11 mouse cellular contexts compared by ENCODE assay signal in the genomic region with DNA sequence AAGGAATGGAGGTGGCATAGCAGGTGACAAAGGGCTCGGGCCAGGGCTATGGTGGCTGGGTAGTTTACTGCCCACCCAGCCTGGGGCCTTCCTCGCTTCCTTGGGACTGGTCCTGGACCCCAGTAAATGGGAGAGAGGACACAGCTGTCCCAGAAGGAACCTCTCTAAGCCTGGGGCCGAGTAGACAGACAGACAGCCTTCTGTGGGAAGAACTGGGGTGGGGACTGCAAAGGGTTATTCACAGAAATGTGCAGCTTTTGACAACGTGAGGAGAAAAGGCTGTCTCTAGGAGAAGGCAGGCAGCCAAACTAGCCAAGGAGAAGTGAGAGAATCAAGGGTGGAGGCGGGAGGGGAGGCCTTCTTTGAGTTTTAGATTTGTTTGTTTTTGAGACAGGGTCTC. TPM values are rescaled to one million over a fixed set of nuclear protein-coding genes. Genes with fewer than 3 reads are reported as not detected.
DNase-seq lines count a peak whose midpoint lies in the region; ATAC-seq and TF ChIP-seq lines count a peak whose summit lies in the region.
"Had no signal": no experiment of that assay in that cellular context is flagged by ENCODE, and none has a peak within 500 bp of the region (broad histone marks: within the 10 kb centered on the region; RNA-seq: fewer than 3 reads in every experiment).

No protein-coding gene starts in this region.

- no peaks in the 10 kb centered on the region for H3K79me2 ChIP-seq in heart, adult 2 months (replicated peaks; ENCODE audit: control insufficient read depth, insufficient read depth, low read length)

- 71% methylated on average over 5 of the region's 5 CpGs for WGBS in heart, adult 2 months
- WGBS in midbrain, embryonic 10.5 days: 62% methylated on average over 5 of the region's 5 CpGs
- 67% methylated on average over 5 of the region's 5 CpGs for WGBS in midbrain, postnatal 0 days
- WGBS in limb, embryonic 11.5 days: 49% methylated on average over 5 of the region's 5 CpGs
- WGBS in small intestine, adult 2 months: 67% methylated on average over 5 of the region's 5 CpGs

- no peak for TF ChIP-seq POLR2A in heart, adult 2 months (IDR thresholded peaks at IDR 0.05; ENCODE audit: insufficient read depth, low read depth, low read length)
- no peak for TF ChIP-seq POLR2A in small intestine, adult 2 months (IDR thresholded peaks at IDR 0.05; ENCODE audit: low read depth, low read length)

- H3K4me1 ChIP-seq in heart, adult 2 months (ENCODE audit: control insufficient read depth, insufficient read depth, low read length): peaks cover 14% of the 10 kb centered on the region
- peaks cover 48% of the 10 kb centered on the region for H3K4me1 ChIP-seq in midbrain, embryonic 10.5 days
- H3K4me1 ChIP-seq in midbrain, postnatal 0 days (ENCODE audit: insufficient read depth, low read length): no peaks in the 10 kb centered on the region
- peaks cover 53% of the 10 kb centered on the region for H3K4me1 ChIP-seq in limb, embryonic 11.5 days (ENCODE audit: control insufficient read depth, insufficient read depth, low read length)
- peaks cover 3% of the 10 kb centered on the region; the same call in 1 of the 2 replicates for H3K4me1 ChIP-seq in small intestine, adult 2 months (ENCODE audit: control insufficient read depth, insufficient read depth, insufficient read length, low read length)

- no peak for ATAC-seq in midbrain, postnatal 0 days (ENCODE audit: low FRiP score)
- no peak for ATAC-seq in limb, embryonic 11.5 days (ENCODE audit: insufficient number of reproducible peaks, low FRiP score, low TSS enrichment, low read depth)

- no peak for TF ChIP-seq CTCF in heart, adult 2 months (IDR thresholded peaks at IDR 0.05)
- TF ChIP-seq CTCF in midbrain, postnatal 0 days (IDR thresholded peaks at IDR 0.05): no peak
- no peak for TF ChIP-seq CTCF in small intestine, adult 2 months (IDR thresholded peaks at IDR 0.05; ENCODE audit: extremely low read depth, insufficient read length, insufficient replicate concordance, low read depth, low read length)

- H3K4me2 ChIP-seq in midbrain, postnatal 0 days (ENCODE audit: low read depth, low read length, poor library complexity, severe bottlenecking): no peak overlapping the region
- H3K4me2 ChIP-seq in limb, embryonic 11.5 days (ENCODE audit: low read depth, severe bottlenecking): no peak overlapping the region

- no peak for TF ChIP-seq EP300 in heart, adult 2 months (IDR thresholded peaks at IDR 0.05; ENCODE audit: insufficient read depth, low read depth, low read length)

- no peaks in the 10 kb centered on the region for H3K9me3 ChIP-seq in midbrain, embryonic 10.5 days (replicated peaks)
- no peaks in the 10 kb centered on the region for H3K9me3 ChIP-seq in midbrain, postnatal 0 days (ENCODE audit: low read length)
- H3K9me3 ChIP-seq in limb, embryonic 11.5 days (ENCODE audit: control insufficient read depth, low read length): no peaks in the 10 kb centered on the region

- no peaks in the 10 kb centered on the region for H3K36me3 ChIP-seq in heart, adult 2 months (ENCODE audit: control insufficient read depth, insufficient read depth, low read length)
- H3K36me3 ChIP-seq in midbrain, embryonic 10.5 days: no peaks in the 10 kb centered on the region
- no peaks in the 10 kb centered on the region for H3K36me3 ChIP-seq in midbrain, postnatal 0 days (ENCODE audit: insufficient read depth, low read length)
- H3K36me3 ChIP-seq in limb, embryonic 11.5 days (ENCODE audit: control insufficient read depth, insufficient read depth, low read length): peaks cover 7% of the 10 kb centered on the region
- H3K36me3 ChIP-seq in small intestine, adult 2 months (ENCODE audit: control insufficient read depth, insufficient read depth, low read length): peaks cover 1% of the 10 kb centered on the region; the same call in 1 of the 2 replicates

- H3K27me3 ChIP-seq in heart, adult 2 months (ENCODE audit: control insufficient read depth, insufficient read depth, low read length): no peaks in the 10 kb centered on the region
- H3K27me3 ChIP-seq in midbrain, embryonic 10.5 days (ENCODE audit: low read depth, poor library complexity, severe bottlenecking): peaks cover 38% of the 10 kb centered on the region
- H3K27me3 ChIP-seq in midbrain, postnatal 0 days (ENCODE audit: insufficient read depth, low read length): peaks cover 13% of the 10 kb centered on the region
- H3K27me3 ChIP-seq in limb, embryonic 11.5 days (ENCODE audit: control insufficient read depth, insufficient read depth, low read length): no peaks in the 10 kb centered on the region
- no peaks in the 10 kb centered on the region for H3K27me3 ChIP-seq in small intestine, adult 2 months (ENCODE audit: control insufficient read depth, insufficient read depth, low read length)

- intact Hi-C loops in heart, adult 2 months (cut with DNase I): no loop called here

- H3K27ac ChIP-seq in heart, adult 2 months: peak overlapping the region; percentile 76
- peak overlapping the region; percentile 53 for H3K27ac ChIP-seq in midbrain, embryonic 10.5 days (replicated peaks)
- H3K27ac ChIP-seq in midbrain, postnatal 0 days (ENCODE audit: low read depth, low read length): no peak overlapping the region
- H3K27ac ChIP-seq in limb, embryonic 11.5 days (replicated peaks; ENCODE audit: low read depth, low read length): peak overlapping the region; percentile 95
- H3K27ac ChIP-seq in small intestine, adult 2 months (ENCODE audit: insufficient read depth, low read depth, low read length): peak overlapping the region; percentile 77

- no peak overlapping the region for H3K9ac ChIP-seq in heart, adult 2 months (ENCODE audit: low read depth, low read length)
- no peak overlapping the region for H3K9ac ChIP-seq in midbrain, postnatal 0 days (replicated peaks; ENCODE audit: low read length, poor library complexity, severe bottlenecking)
- H3K9ac ChIP-seq in limb, embryonic 11.5 days (ENCODE audit: low read length): no peak overlapping the region

- no peak overlapping the region for H3K4me3 ChIP-seq in heart, adult 2 months
- no peak overlapping the region for H3K4me3 ChIP-seq in midbrain, embryonic 10.5 days
- H3K4me3 ChIP-seq in midbrain, postnatal 0 days (ENCODE audit: low read depth, low read length): no peak overlapping the region
- H3K4me3 ChIP-seq in limb, embryonic 11.5 days (ENCODE audit: low read depth, low read length): no peak overlapping the region
- no peak overlapping the region for H3K4me3 ChIP-seq in small intestine, adult 2 months (ENCODE audit: low read depth, low read length)

- DNase-seq in heart, adult 2 months: peak in 1 of 2 experiments; percentile 43
- DNase-seq in heart, adult 18-20 months: no peak
- DNase-seq in midbrain, embryonic 10.5 days (ENCODE audit: low spot score): no peak
- DNase-seq in midbrain, postnatal 0 days (ENCODE audit: low spot score): no peak
- no peak for DNase-seq in limb, embryonic 11.5 days (ENCODE audit: low spot score)
- DNase-seq in adrenal gland, postnatal 14 days: no peak
- DNase-seq in layer of hippocampus, adult 8-10 months (ENCODE audit: low spot score in 2 of 2): no peak
- DNase-seq: B cell, adult 2 months; cerebellum, adult 11-12 months; thymus, postnatal 25 days had no signal

RNA-seq across cellular contexts. Expression of a gene that starts 6.5 kb away (rescaled TPM):
- total RNA-seq in heart, adult 2 months (2021): 1 to 10 TPM; 1.6 to 2.0 TPM
- polyA plus RNA-seq in heart, adult 2 months (2012; rRNA removed): 6.5 and 10.5 TPM in 2 replicates
- 1 to 10 TPM; 1.2 to 2.1 TPM for total RNA-seq in heart, adult 18-20 months (2021)
- 30.0 and 36.1 TPM in 2 replicates for polyA plus RNA-seq in midbrain, embryonic 10.5 days (2016; fragmentation: Nextera tagmentation; extraction: Ambion mirVana)
- total RNA-seq in midbrain, postnatal 0 days (2014; rRNA removed): 0.28 and 0.71 TPM in 2 replicates
- polyA plus RNA-seq in midbrain, postnatal 0 days (2015; fragmentation: Nextera tagmentation; extraction: Ambion mirVana): 3.8 and 5.1 TPM in 2 replicates
- 102 and 104 TPM in 2 replicates for polyA plus RNA-seq in limb, embryonic 11.5 days (2014; fragmentation: Nextera tagmentation; extraction: Ambion mirVana)
- 12.1 and 13.2 TPM in 2 replicates for polyA plus RNA-seq in small intestine, adult 2 months (2012; rRNA removed)
- total RNA-seq in adrenal gland, postnatal 14 days (2021): 7.2 and 10.6 TPM in 2 replicates
- total RNA-seq in layer of hippocampus, adult 8-10 months (2022): 1 to 10 TPM in 1 of 4 experiments, under 1 TPM in 3; 0.28 to 1.1 (median 0.53) TPM

RNA-seq across cellular contexts. Expression of a gene that starts 51.8 kb away (rescaled TPM):
- 10 to 100 TPM; 15.4 to 15.6 TPM for total RNA-seq in heart, adult 2 months (2021)
- polyA plus RNA-seq in heart, adult 2 months (2012; rRNA removed): 15.5 and 19.7 TPM in 2 replicates
- 10 to 100 TPM; 13.1 to 16.4 TPM for total RNA-seq in heart, adult 18-20 months (2021)
- polyA plus RNA-seq in midbrain, embryonic 10.5 days (2016; fragmentation: Nextera tagmentation; extraction: Ambion mirVana): 19.1 and 23.5 TPM in 2 replicates
- total RNA-seq in midbrain, postnatal 0 days (2014; rRNA removed): 39.2 and 41.5 TPM in 2 replicates
- polyA plus RNA-seq in midbrain, postnatal 0 days (2015; fragmentation: Nextera tagmentation; extraction: Ambion mirVana): 27.6 and 29.9 TPM in 2 replicates
- polyA plus RNA-seq in limb, embryonic 11.5 days (2014; fragmentation: Nextera tagmentation; extraction: Ambion mirVana): 14.6 and 16.0 TPM in 2 replicates
- 25.4 and 54.9 TPM in 2 replicates for polyA plus RNA-seq in small intestine, adult 2 months (2012; rRNA removed)
- total RNA-seq in adrenal gland, postnatal 14 days (2021): 30.1 and 32.5 TPM in 2 replicates
- total RNA-seq in layer of hippocampus, adult 8-10 months (2022): 10 to 100 TPM; 70.1 to 86.1 (median 77.0) TPM

RNA-seq across cellular contexts. Expression of a gene that starts 52.0 kb away (rescaled TPM):
- 10 to 100 TPM; 60.4 to 76.7 TPM for total RNA-seq in heart, adult 2 months (2021)
- polyA plus RNA-seq in heart, adult 2 months (2012; rRNA removed): 96.3 and 128 TPM in 2 replicates
- 10 to 100 TPM; 72.0 to 72.3 TPM for total RNA-seq in heart, adult 18-20 months (2021)
- polyA plus RNA-seq in midbrain, embryonic 10.5 days (2016; fragmentation: Nextera tagmentation; extraction: Ambion mirVana): 139 and 154 TPM in 2 replicates
- total RNA-seq in midbrain, postnatal 0 days (2014; rRNA removed): 78.2 and 83.4 TPM in 2 replicates
- 84.2 and 84.9 TPM in 2 replicates for polyA plus RNA-seq in midbrain, postnatal 0 days (2015; fragmentation: Nextera tagmentation; extraction: Ambion mirVana)
- polyA plus RNA-seq in limb, embryonic 11.5 days (2014; fragmentation: Nextera tagmentation; extraction: Ambion mirVana): 111 and 114 TPM in 2 replicates
- polyA plus RNA-seq in small intestine, adult 2 months (2012; rRNA removed): 50.5 and 116 TPM in 2 replicates
- 57.6 and 62.9 TPM in 2 replicates for total RNA-seq in adrenal gland, postnatal 14 days (2021)
- 10 to 100 TPM; 52.1 to 56.4 (median 52.9) TPM for total RNA-seq in layer of hippocampus, adult 8-10 months (2022)
